Mouse (Mus musculus) CH12.LX (cell line): Measurements from ENCODE around the gene Nr5a2.

Experiments used
- CTCF ChIP-seq, 2 experiments: IDR thresholded peaks in 1 of 2; conservative IDR thresholded peaks in 1 of 2; 2 replicates each; pipeline ENCODE4 v1.5.1; 2011 to 2012; ENCODE audit warnings: low read depth in 2 of 2, low read length in 2 of 2, improper control_type of control experiment in 1 of 2, inconsistent platforms in 1 of 2, mild to moderate bottlenecking in 1 of 2, moderate library complexity in 1 of 2
- JUND ChIP-seq: conservative IDR thresholded peaks from 2 replicates; pipeline ENCODE4 v1.6.1; 2011; ENCODE audit warnings: low read depth, low read length, improper control_type of control experiment
- KAT2A ChIP-seq: IDR thresholded peaks from 2 replicates; pipeline ENCODE4 v1.6.1; 2012; ENCODE audit warnings: low read length, improper control_type of control experiment, inconsistent platforms; ENCODE audit not compliant: insufficient replicate concordance
- MAFK ChIP-seq: IDR thresholded peaks from 2 replicates; pipeline ENCODE4 v1.6.1; 2011; ENCODE audit warnings: low read length, improper control_type of control experiment; ENCODE audit not compliant: insufficient replicate concordance
- MYC ChIP-seq: IDR thresholded peaks from 2 replicates; pipeline ENCODE4 v1.6.1; 2011; ENCODE audit warnings: low read depth, mild to moderate bottlenecking, improper control_type of control experiment, low read length
- POLR2A ChIP-seq: IDR thresholded peaks from 2 replicates; pipeline ENCODE4 v1.6.1; 2011; ENCODE audit warnings: low read depth, mild to moderate bottlenecking, improper control_type of control experiment, low read length
- RAD21 ChIP-seq: IDR thresholded peaks from 2 replicates; pipeline ENCODE4 v1.6.1; 2011; ENCODE audit warnings: low read depth, mild to moderate bottlenecking, low read length, improper control_type of control experiment, moderate library complexity
- TBP ChIP-seq: conservative IDR thresholded peaks from 2 replicates; pipeline ENCODE4 v1.6.1; 2011; ENCODE audit warnings: low read depth, low read length, improper control_type of control experiment
- TCF12 ChIP-seq: IDR thresholded peaks from 2 replicates; pipeline ENCODE4 v1.6.1; 2014; ENCODE audit warnings: low read depth, mild to moderate bottlenecking, inconsistent platforms, low read length, improper control_type of control experiment
- ZNF384 ChIP-seq: IDR thresholded peaks from 2 replicates; pipeline ENCODE4 v1.6.1; 2012; ENCODE audit warnings: low read depth, low read length, improper control_type of control experiment, inconsistent platforms

GRCm38 (mm10) chr1:136946806-136947393, 13.3 kb downstream of the Nr5a2 start:
- TF ChIP-seq CTCF (conservative IDR thresholded peaks at IDR 0.05 in 1 of 2, IDR thresholded peaks at IDR 0.05 in 1 of 2; ENCODE audit: low read depth in 2 of 2, low read length in 2 of 2) (no peak), TCF12 (no peak), JUND (no peak), RAD21 (no peak), MAFK (no peak), ZNF384 (no peak), MYC (no peak), POLR2A (no peak), KAT2A (no peak), TBP (no peak)
